Mouse (Mus musculus): ENCODE results near the gene Ficd. TPM values are rescaled to one million over a fixed set of nuclear protein-coding genes. Genes with fewer than 3 reads are reported as not detected.

Gene Ficd
- total RNA-seq, 2 experiments from 2014 or later, result 8.6 to 8.7 TPM

- DNase-seq, result no peak
Measured at GRCm38 (mm10) chr5:113730641-113731121, 4.9 kb upstream of the Ficd start.

DNA sequence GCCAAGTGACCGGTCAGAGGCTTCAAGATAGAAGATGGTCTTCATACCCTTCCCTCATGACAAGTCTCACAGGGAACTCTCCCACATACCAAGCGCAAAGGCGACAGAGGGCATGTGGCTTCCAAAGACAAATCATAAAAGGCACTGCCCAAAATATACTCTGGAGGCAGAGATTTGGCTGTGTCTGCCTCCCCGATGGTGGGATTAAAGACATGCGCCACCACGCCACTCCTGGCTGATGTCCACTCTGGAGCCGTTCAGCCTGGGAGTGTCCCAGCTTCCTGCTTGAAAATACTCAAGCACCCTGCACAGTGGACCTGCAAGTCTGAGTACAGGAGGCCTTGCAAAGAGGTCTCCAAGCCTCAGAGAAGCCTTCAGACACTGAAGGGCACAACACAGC, 4.4 kb upstream of the Ficd start:
- DNase-seq, result no peak

DNA sequence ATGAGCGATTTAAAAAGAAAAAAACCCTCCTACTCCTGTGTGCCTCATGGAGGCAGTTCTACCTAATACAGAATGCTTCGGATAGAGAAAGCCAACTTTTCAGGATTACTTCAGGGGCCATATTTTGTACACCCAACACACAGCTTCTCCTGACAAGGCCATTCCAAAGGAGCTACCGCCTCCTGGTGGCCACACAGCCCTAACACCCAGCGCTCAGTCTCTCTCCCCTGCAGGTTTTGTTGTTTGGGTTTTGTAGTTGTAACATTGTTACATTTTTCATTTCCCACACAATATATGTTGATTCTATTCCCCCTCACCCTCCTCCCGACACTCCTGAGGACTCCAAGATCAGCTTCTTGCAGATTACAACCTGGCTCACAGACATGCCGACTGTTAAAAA, 3.4 kb upstream of the Ficd start:
- DNase-seq, result peak in 1 of 2 experiments; percentile 74

GRCm38 (mm10) chr5:113734376-113734775, 1.2 kb upstream of the Ficd start:
- no peak for DNase-seq

GRCm38 (mm10) chr5:113735023-113735344, 619 bp upstream of the Ficd start:
- no peak for DNase-seq

DNA sequence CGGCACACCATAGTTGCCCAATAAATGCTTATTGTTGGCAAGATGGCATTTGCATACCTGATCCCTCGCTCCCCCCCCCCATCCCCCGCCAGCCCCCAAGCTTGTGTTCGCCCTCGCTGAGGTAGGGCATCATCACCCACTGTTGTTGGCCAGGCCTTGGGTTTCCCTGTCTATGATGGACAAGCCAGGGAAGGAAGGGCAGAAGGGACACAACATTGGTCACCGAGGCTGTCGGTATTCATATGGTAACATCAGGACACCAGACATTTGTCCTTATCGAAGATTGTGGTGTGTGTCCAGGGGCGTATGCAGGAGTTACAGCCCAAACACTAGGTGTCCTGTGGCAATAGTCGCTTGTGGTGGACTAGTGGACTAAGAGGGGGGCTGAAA, 505 bp downstream of the Ficd start:
- no peak for DNase-seq

DNA sequence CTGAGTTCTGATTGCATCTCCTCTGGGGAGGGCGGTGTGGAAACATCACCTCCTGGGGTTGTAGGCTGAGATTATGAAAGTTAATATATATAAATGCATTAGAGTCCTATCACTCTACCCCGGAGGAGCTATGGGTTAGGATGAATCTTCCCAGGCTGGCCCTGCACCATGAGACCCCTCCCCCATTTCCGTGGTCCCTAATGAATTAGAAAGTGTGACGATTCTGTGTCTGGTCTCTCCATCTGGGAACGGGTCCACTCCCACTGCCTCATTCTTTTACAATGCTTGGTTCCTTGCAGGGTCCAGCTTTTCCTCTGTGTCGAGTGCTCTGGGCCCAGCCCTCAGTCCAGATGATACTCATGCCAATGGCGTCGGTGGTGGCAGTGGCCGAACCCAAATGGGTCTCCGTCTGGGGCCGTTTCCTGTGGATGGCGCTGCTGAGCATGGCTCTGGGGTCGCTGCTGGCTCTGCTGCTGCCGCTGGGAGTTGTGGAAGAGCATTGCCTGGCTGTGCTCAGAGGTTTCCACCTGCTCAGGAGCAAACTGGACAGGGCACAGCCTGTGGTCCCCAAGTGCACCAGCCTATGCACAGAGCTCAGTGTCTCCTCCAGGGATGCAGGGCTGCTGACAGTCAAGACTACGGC, 1.0 kb downstream of the Ficd start:
- DNase-seq, result peak in 1 of 2 experiments; percentile 11

- DNase-seq, result no peak
Measured at GRCm38 (mm10) chr5:113737607-113738237, 2.1 kb downstream of the Ficd start.

- no peak for DNase-seq
Measured at GRCm38 (mm10) chr5:113747629-113748028, 12.0 kb downstream of the Ficd start.

- DNase-seq, result no peak
Measured at GRCm38 (mm10) chr5:113748556-113749331, 13.1 kb downstream of the Ficd start.

DNA sequence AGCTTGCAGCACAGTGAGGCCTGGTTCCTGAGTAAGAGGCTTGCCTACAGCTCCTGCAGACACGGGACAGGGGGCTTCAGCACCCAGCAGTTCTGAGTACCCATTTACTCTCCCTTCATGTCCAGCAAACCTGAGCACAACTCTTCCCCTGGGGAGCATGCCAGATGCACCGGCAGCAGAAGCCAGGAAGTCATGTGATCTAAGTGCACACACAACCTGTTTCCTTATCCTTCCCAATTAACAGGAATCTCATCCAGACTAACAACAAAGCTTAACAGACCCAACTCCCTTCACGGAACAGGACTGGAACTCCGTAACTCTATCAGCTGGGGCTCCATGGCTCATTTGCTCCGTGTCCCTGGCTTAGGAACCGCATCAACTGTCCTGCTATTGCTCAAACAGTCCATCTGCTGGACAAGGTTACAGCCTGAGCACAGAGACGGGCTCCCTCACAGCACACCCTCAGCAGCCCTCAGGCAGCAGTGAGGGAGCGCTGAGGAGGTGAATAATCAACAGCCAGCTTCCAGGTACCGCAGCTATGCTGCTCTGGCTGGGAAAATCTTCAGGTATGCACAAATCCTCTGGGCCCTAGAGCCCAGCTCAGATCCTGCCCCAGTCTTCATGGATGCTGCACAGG, 16.0 kb downstream of the Ficd start:
- DNase-seq, result no peak

- no peak for DNase-seq
Measured at GRCm38 (mm10) chr5:113755347-113756030, 19.9 kb downstream of the Ficd start.

DNA sequence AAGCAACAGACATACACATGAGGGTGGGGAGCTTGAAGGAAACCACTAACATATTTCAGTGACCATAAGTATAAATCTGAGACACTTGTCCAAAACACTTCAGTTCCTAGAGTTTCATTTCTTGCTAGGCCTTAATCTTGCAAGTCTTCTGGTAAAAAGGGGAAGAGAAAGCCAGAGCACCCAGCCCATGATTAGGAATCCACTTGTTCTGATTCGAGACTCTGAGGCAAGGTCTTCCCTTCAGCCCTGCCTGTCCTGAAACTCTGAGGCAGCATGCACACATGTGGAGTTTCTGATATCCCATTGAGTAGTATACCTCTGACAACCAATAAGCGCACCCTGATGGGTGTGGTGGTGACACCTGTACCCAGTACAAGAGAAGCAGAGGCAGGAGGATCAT, 26.0 kb downstream of the Ficd start:
- DNase-seq, result no peak

DNA sequence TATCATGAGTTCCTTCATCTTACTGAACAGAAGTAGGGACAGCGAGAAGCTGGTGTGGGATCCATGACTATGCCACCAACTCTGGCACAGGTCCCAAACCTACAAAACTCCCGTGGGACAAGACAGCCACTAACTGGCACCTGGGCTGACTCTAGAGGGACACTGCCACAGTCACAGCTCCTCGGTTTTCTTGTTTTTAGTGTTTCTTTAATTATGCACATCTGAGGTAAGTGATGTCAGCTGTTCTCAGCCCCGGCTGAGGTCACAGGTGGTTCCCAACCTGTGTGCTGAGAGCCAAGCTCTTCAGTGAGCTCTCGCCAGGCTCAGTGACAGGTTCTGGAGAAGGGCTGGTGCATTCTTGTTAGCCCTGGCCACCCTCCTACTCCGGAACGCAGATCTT, 28.8 kb downstream of the Ficd start:
- DNase-seq, result no peak

DNA sequence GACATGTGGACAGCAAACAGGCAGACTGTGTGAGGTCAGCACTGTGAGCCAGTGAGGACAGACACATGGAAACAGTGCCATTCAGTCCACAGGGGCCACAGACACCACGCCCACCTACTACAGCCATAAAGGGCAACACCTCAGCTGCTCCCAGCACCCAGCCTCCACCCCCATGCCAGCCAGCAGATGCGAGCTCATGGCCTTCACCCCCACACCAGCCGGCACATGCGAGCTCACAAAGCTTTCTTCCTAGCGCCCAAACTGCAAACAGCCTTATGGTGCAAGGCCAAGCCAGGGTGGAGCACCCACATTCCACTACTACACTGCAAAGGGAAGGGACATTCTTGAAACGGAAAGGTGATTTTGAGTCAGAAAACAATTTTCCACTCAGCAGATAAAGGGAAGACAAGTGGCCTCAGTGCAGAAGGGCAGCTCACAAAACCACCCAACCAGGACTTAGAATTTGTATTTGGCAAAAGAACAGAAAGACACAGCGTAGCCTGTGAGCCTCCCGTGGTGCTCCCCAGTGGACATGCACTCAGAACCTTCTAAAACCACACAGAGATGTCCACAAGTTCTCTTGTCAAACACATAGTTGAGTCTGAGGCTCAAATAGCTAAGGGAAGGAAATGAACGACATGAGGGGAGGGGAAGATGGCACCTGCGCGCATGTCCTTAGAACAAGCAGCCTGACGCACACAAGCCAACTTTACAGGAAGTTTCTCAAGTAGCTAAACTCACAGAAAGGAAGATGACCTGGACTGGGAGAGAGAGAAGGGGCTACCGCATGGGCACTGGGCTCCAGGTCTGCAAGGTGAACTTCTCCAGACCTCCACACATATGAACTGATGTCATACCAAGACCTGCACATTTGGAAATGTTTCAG, 30.3 kb downstream of the Ficd start:
- DNase-seq, result no peak

GRCm38 (mm10) chr5:113768806-113769205, 33.2 kb downstream of the Ficd start:
- no peak for DNase-seq

- DNase-seq, result peak; percentile 91 to 93
Measured at GRCm38 (mm10) chr5:113771213-113772162, 35.9 kb downstream of the Ficd start.

DNA sequence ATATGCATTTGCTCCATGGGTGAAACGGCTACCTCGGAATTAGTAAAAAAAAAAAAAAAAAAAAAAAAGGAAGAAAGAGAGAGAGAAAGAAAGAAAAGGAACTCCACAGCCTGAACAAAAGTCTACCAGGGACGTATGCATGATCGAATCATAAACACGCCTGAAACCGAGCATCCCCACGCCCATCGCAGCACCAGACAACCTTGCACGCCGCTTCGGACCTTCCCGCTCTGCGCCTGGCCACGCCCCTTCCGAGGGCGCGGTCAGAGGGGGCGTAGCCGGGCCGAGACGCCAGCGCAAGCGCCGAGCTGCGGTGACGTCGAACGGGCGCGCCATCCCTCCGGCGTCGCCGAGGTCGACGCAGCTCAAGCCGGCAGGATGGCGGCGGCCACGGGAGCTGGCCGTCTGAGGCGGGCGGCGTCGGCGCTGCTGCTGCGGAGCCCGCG, 36.9 kb downstream of the Ficd start, which contains the start of the genes Sart3 and Iscu:
Gene Sart3, minus strand, starts transcription at position 61 of the 446 bp plus-strand sequence.
Gene Iscu, plus strand, starts transcription at position 299 of the 446 bp plus-strand sequence.
- peak; percentile 95 to 96 for DNase-seq

DNA sequence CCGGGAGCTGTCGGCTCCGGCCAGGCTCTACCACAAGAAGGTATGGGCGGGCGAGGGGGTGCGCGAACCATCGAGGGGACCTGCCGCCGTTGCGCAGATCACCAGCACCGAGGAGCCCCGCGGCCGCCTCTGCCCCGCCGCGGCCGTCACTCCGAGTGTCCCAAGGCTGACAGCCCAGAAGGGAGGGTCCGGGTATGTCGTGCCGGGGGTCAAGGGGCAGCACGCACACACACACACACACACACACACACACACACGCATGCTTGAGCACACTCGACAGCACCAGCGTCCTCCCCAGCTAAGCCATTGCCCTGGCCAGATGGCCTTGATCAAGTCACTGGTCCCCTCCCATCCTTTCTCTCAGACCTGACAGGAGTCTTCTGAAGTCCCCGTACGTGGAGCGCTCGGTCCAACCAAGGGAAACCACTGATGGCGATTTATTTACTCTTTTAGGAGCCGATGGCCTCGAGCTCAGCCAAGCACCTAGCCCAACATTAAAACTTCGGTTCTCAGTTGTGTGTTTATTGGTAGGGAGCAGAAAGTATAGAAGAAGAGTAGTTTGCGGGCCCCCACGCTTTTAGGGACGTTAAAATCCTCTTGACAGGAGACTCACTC, 37.4 kb downstream of the Ficd start:
- DNase-seq, result peak in 1 of 2 experiments; percentile 55
